Mouse (Mus musculus): ENCODE data around the gene Twnk. TPM values are rescaled to one million over a fixed set of nuclear protein-coding genes. Genes with fewer than 3 reads are reported as not detected.

The Twnk gene
- polyA plus RNA-seq (2015; fragmentation: Nextera tagmentation; extraction: Ambion mirVana) = 7.9 and 8.5 TPM in 2 replicates

DNA sequence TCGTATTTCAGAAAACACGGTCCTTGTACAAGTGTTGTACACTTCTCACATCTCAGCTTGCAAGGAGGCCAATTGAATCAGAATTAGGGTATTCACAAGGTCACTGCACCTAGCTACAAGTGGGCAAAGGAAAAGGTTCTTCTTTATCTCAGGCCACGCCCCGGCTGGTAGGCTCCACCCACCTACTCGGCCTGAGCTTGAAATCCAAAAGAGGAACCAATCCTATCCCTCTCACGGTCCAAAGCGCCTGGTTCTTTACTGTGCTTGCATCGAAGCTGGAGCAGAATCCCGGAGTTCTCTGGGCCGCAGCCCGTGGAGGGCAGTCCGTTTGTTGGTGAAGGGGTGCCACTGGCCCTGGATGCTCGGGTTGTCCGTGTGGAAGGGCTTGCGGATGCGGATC is at the start of gene Twnk:
Gene Twnk, plus strand, starts transcription at position 220 of the 400 bp plus-strand sequence.
- WGBS = 10% methylated on average over 16 of the region's 16 CpGs
- Histone ChIP-seq H3K4me1 (replicated peaks; ENCODE audit: control insufficient read depth, insufficient read depth) (no peaks in the 10 kb centered on the region), H3K9ac (ENCODE audit: low read length) (peak within 1 kb of the TSS; percentile 88), H3K4me2 (replicated peaks; ENCODE audit: low read depth) (peak within 1 kb of the TSS; percentile 89), H3K9me3 (ENCODE audit: control insufficient read depth, low read length) (no peaks in the 10 kb centered on the region), H3K27ac (replicated peaks) (peak within 1 kb of the TSS; percentile 89), H3K36me3 (ENCODE audit: control insufficient read depth, insufficient read depth, low read length) (peaks cover 2% of the 10 kb centered on the region; the same call in 1 of the 2 replicates), H3K27me3 (ENCODE audit: control insufficient read depth, insufficient read depth, low read length) (no peaks in the 10 kb centered on the region), H3K4me3 (ENCODE audit: low read depth, low read length) (peak within 1 kb of the TSS; percentile 93)
- TF ChIP-seq CTCF (IDR thresholded peaks at IDR 0.05; ENCODE audit: low read depth) = no peak
- no peak for TF ChIP-seq EP300 (optimal IDR thresholded peaks at IDR 0.05)
- ATAC-seq (ENCODE audit: low FRiP score, low TSS enrichment) (no peak; the same call in 1 of the 2 replicates), DNase-seq (ENCODE audit: low spot score) (peak; percentile 80)

GRCm38 (mm10) chr19:44959633-44960032 is 45.8 kb upstream of the Twnk start:
- no peaks in the 10 kb centered on the region for H3K9me3 ChIP-seq (ENCODE audit: control insufficient read depth, low read length)
- no peak overlapping the region for H3K4me3 ChIP-seq (ENCODE audit: low read depth, low read length)
- H3K4me2 ChIP-seq (replicated peaks; ENCODE audit: low read depth) = no peak overlapping the region
- 92% methylated on average over 2 of the region's 2 CpGs for WGBS
- ATAC-seq (ENCODE audit: low FRiP score, low TSS enrichment) (no peak), DNase-seq (ENCODE audit: low spot score) (no peak)
- no peak overlapping the region for H3K27ac ChIP-seq (replicated peaks)
- H3K4me1 ChIP-seq (replicated peaks; ENCODE audit: control insufficient read depth, insufficient read depth) = no peaks in the 10 kb centered on the region
- H3K27me3 ChIP-seq (ENCODE audit: control insufficient read depth, insufficient read depth, low read length) = no peaks in the 10 kb centered on the region
- no peak overlapping the region for H3K9ac ChIP-seq (ENCODE audit: low read length)
- TF ChIP-seq CTCF (IDR thresholded peaks at IDR 0.05; ENCODE audit: low read depth) (no peak), EP300 (optimal IDR thresholded peaks at IDR 0.05) (no peak)
- H3K36me3 ChIP-seq (ENCODE audit: control insufficient read depth, insufficient read depth, low read length) = peaks cover 37% of the 10 kb centered on the region

DNA sequence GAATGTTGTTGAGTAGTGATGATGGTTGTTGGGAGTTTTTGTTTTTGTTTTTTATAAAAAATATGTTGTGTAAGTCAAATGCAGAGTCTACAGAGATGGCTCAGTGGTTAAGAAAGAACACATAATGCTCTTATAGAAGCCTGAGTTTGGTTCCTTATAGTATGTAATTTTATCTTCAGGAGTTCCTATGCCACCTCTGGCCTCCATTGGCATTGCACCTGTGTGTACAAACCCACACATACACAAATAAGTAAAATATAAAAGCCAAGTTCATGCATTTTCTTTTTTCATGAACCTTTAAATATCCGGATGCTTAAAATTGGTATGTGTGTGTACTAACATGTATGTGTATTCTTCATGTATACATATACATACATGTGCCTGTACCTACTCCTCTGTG is 39.5 kb upstream of the Twnk start:
- H3K36me3 ChIP-seq (ENCODE audit: control insufficient read depth, insufficient read depth, low read length) = peaks cover 25% of the 10 kb centered on the region
- H3K27ac ChIP-seq (replicated peaks) = no peak overlapping the region
- DNase-seq (ENCODE audit: low spot score) (no peak), ATAC-seq (ENCODE audit: low FRiP score, low TSS enrichment) (no peak)
- H3K27me3 ChIP-seq (ENCODE audit: control insufficient read depth, insufficient read depth, low read length) = no peaks in the 10 kb centered on the region
- H3K9me3 ChIP-seq (ENCODE audit: control insufficient read depth, low read length) = no peaks in the 10 kb centered on the region
- no peak overlapping the region for H3K4me3 ChIP-seq (ENCODE audit: low read depth, low read length)
- no peak for TF ChIP-seq CTCF (IDR thresholded peaks at IDR 0.05; ENCODE audit: low read depth)
- no peak for TF ChIP-seq EP300 (optimal IDR thresholded peaks at IDR 0.05)
- H3K4me1 ChIP-seq (replicated peaks; ENCODE audit: control insufficient read depth, insufficient read depth) = no peaks in the 10 kb centered on the region
- no peak overlapping the region for H3K9ac ChIP-seq (ENCODE audit: low read length)
- no peak overlapping the region for H3K4me2 ChIP-seq (replicated peaks; ENCODE audit: low read depth)
- 90% methylated on average over 1 of the region's 1 CpGs for WGBS

DNA sequence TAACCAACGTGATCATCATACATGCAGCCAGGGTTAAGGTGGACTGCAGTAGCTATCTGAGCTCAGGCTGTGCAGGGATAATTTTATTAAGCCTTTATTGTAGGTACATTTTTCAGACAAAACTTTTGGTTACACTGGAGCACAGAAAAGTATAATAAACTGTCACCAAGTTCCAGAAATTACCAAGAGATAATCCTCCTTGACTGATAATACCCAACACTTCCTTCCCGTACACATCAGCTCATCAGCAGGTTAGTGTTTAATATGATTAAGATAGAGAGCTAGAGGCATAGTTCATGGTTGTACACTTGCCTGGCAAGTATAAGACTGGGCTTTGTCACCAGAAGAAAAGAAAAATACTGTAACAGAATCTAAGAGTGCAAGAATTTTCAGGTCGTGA is 37.1 kb upstream of the Twnk start:
- no peak overlapping the region for H3K4me2 ChIP-seq (replicated peaks; ENCODE audit: low read depth)
- H3K9ac ChIP-seq (ENCODE audit: low read length) = no peak overlapping the region
- ATAC-seq (ENCODE audit: low FRiP score, low TSS enrichment) (no peak), DNase-seq (ENCODE audit: low spot score) (no peak)
- WGBS = 81% methylated on average over 3 of the region's 3 CpGs
- H3K4me3 ChIP-seq (ENCODE audit: low read depth, low read length) = no peak overlapping the region
- TF ChIP-seq EP300 (optimal IDR thresholded peaks at IDR 0.05) (no peak), CTCF (IDR thresholded peaks at IDR 0.05; ENCODE audit: low read depth) (no peak)
- no peaks in the 10 kb centered on the region for H3K27me3 ChIP-seq (ENCODE audit: control insufficient read depth, insufficient read depth, low read length)
- H3K27ac ChIP-seq (replicated peaks) = no peak overlapping the region
- no peaks in the 10 kb centered on the region for H3K9me3 ChIP-seq (ENCODE audit: control insufficient read depth, low read length)
- H3K36me3 ChIP-seq (ENCODE audit: control insufficient read depth, insufficient read depth, low read length) = peaks cover 21% of the 10 kb centered on the region
- H3K4me1 ChIP-seq (replicated peaks; ENCODE audit: control insufficient read depth, insufficient read depth) = no peaks in the 10 kb centered on the region

DNA sequence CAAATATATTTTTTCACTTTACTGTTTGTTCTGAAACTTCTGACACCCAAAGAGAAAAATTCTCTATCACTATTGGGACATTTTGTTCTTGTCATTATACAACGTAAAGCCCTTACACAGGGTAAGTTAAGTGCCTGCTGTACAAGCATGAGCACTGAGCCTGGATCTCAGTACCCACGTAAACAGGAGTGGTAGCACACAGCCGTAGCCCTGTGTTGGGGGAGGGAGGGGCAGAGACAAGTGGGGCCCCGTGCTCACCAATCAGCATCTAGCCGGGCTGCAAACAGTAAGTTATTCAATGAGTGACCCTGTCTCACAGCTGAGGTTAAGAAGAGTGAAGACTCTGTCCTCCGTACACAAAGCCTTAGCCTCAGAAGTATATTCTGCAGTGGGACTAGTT is 28.8 kb upstream of the Twnk start:
- H3K27ac ChIP-seq (replicated peaks) = no peak overlapping the region
- H3K9ac ChIP-seq (ENCODE audit: low read length) = no peak overlapping the region
- TF ChIP-seq CTCF (IDR thresholded peaks at IDR 0.05; ENCODE audit: low read depth) = no peak
- TF ChIP-seq EP300 (optimal IDR thresholded peaks at IDR 0.05) = no peak
- WGBS = 65% methylated on average over 6 of the region's 6 CpGs
- H3K4me1 ChIP-seq (replicated peaks; ENCODE audit: control insufficient read depth, insufficient read depth) = no peaks in the 10 kb centered on the region
- H3K4me2 ChIP-seq (replicated peaks; ENCODE audit: low read depth) = no peak overlapping the region
- DNase-seq (ENCODE audit: low spot score) (peak; percentile 40), ATAC-seq (ENCODE audit: low FRiP score, low TSS enrichment) (peak; percentile 72; the same call in 1 of the 2 replicates)
- peaks cover 21% of the 10 kb centered on the region; the same call in 1 of the 2 replicates for H3K36me3 ChIP-seq (ENCODE audit: control insufficient read depth, insufficient read depth, low read length)
- no peak overlapping the region for H3K4me3 ChIP-seq (ENCODE audit: low read depth, low read length)
- no peaks in the 10 kb centered on the region for H3K27me3 ChIP-seq (ENCODE audit: control insufficient read depth, insufficient read depth, low read length)
- H3K9me3 ChIP-seq (ENCODE audit: control insufficient read depth, low read length) = no peaks in the 10 kb centered on the region

DNA sequence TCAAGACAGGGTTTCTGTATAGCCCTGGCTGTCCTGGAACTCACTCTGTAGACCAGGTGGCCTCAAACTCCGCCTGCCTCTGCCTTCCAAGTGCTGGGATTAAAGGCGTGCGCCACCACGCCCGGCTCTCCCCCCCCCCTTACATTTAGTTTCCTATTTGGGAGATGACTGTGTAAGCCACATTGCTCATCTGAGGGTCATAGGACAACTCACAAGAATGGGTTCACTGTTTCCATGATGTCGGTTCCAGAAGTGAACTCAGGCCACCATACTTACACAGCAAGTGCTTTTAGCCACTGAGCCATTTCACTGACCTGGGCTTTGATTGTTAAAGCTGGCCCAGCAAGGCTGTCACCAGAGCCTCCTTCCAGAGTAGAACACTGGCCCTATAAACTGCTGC is 28.3 kb upstream of the Twnk start:
- Histone ChIP-seq H3K4me1 (replicated peaks; ENCODE audit: control insufficient read depth, insufficient read depth) (no peaks in the 10 kb centered on the region), H3K4me2 (replicated peaks; ENCODE audit: low read depth) (no peak overlapping the region), H3K27me3 (ENCODE audit: control insufficient read depth, insufficient read depth, low read length) (no peaks in the 10 kb centered on the region), H3K4me3 (ENCODE audit: low read depth, low read length) (no peak overlapping the region), H3K9me3 (ENCODE audit: control insufficient read depth, low read length) (no peaks in the 10 kb centered on the region), H3K9ac (ENCODE audit: low read length) (no peak overlapping the region), H3K27ac (replicated peaks) (no peak overlapping the region), H3K36me3 (ENCODE audit: control insufficient read depth, insufficient read depth, low read length) (peaks cover 24% of the 10 kb centered on the region; the same call in 1 of the 2 replicates)
- ATAC-seq (ENCODE audit: low FRiP score, low TSS enrichment) (no peak), DNase-seq (ENCODE audit: low spot score) (no peak)
- 72% methylated on average over 6 of the region's 6 CpGs for WGBS
- TF ChIP-seq EP300 (optimal IDR thresholded peaks at IDR 0.05) = no peak
- no peak for TF ChIP-seq CTCF (IDR thresholded peaks at IDR 0.05; ENCODE audit: low read depth)
